Mouse (Mus musculus) layer of hippocampus, adult 8-10 months (tissue): ENCODE results near the gene Eef1akmt3. TPM values are rescaled to one million over a fixed set of nuclear protein-coding genes. Genes with fewer than 3 reads are reported as not detected.
"Not testable (repeated sequence)": the region's sequence is repeated elsewhere in the genome, so short reads cannot be mapped to it uniquely, and the experiment has no call there.

Source experiments
- DNase-seq, 2 experiments: peaks; one replicate each; pipeline ENCODE4 v3.0.0; 2022; ENCODE audit warnings: low spot score in 2 of 2
- total RNA-seq, 4 experiments: library from RNA; stranded (reverse); gene quantifications; 2 replicates each; pipeline ENCODE4 v1.2.4; 2022

Gene Eef1akmt3
- total RNA-seq, 4 experiments from 2014 or later, result 0.23 to 0.33 (median 0.31) TPM; not detected in 1

- peak; percentile 93 to 95 for DNase-seq
Measured at GRCm38 (mm10) chr10:127070190-127071121, 29.1 kb upstream of the Eef1akmt3 start, which contains the start of gene Tspan31. TSS of gene Tspan31 (minus strand) at chr10:127070264.

GRCm38 (mm10) chr10:127069281-127070189 is 28.2 kb upstream of the Eef1akmt3 start:
- no peak for DNase-seq

- no peak for DNase-seq
Measured at GRCm38 (mm10) chr10:127068360-127069038, 27.2 kb upstream of the Eef1akmt3 start.

GRCm38 (mm10) chr10:127066519-127067018 is 25.3 kb upstream of the Eef1akmt3 start:
- DNase-seq, result no peak

GRCm38 (mm10) chr10:127065981-127066380 is 24.7 kb upstream of the Eef1akmt3 start:
- no peak for DNase-seq

GRCm38 (mm10) chr10:127063913-127064870 is 22.9 kb upstream of the Eef1akmt3 start:
- DNase-seq, result no peak

- peak; percentile 98 for DNase-seq
Measured at GRCm38 (mm10) chr10:127063239-127063872, 22.0 kb upstream of the Eef1akmt3 start, which contains the start of gene Cdk4. TSS of gene Cdk4 (plus strand) at chr10:127063534.

- no peak for DNase-seq
Measured at GRCm38 (mm10) chr10:127062503-127062902, 21.2 kb upstream of the Eef1akmt3 start.

- DNase-seq, result not testable (repeated sequence)
Measured at GRCm38 (mm10) chr10:127062101-127062500, 20.8 kb upstream of the Eef1akmt3 start.

GRCm38 (mm10) chr10:127061513-127061912 is 20.2 kb upstream of the Eef1akmt3 start:
- no peak for DNase-seq

GRCm38 (mm10) chr10:127061085-127061484 is 19.8 kb upstream of the Eef1akmt3 start:
- no peak for DNase-seq

GRCm38 (mm10) chr10:127059968-127060916 is 18.9 kb upstream of the Eef1akmt3 start, which contains the start of gene March9:
TSS of gene March9 (minus strand) at chr10:127060184.
- peak in 1 of 2 experiments; percentile 75 for DNase-seq

GRCm38 (mm10) chr10:127059174-127059967 is 18.1 kb upstream of the Eef1akmt3 start:
- DNase-seq, result no peak

GRCm38 (mm10) chr10:127058708-127059107 is 17.4 kb upstream of the Eef1akmt3 start:
- DNase-seq, result no peak

GRCm38 (mm10) chr10:127058161-127058560 is 16.8 kb upstream of the Eef1akmt3 start:
- peak in 1 of 2 experiments; percentile 75 for DNase-seq

- no peak for DNase-seq
Measured at GRCm38 (mm10) chr10:127056490-127056889, 15.2 kb upstream of the Eef1akmt3 start.

- no peak for DNase-seq
Measured at GRCm38 (mm10) chr10:127055406-127055805, 14.1 kb upstream of the Eef1akmt3 start.
